Mouse (Mus musculus): ENCODE measurements at regions not wholly inside any gene's neighbourhood (a gene's known extent, or its start where the extent isn't known, plus 50 kb on each side); places are given as distances from the start of the nearest gene placed in this dataset.

- TF ChIP-seq CTCF (IDR thresholded peaks at IDR 0.05; ENCODE audit: control insufficient read depth, insufficient read depth, insufficient read length) = no peak
- no peak for TF ChIP-seq USF1 (IDR thresholded peaks at IDR 0.05; ENCODE audit: low read depth)
- no peak for TF ChIP-seq MYOD1 (IDR thresholded peaks at IDR 0.05; ENCODE audit: control insufficient read depth, insufficient read length, low read depth)
- TF ChIP-seq MAX (IDR thresholded peaks at IDR 0.05) = no peak
- no peak for TF ChIP-seq CEBPB (IDR thresholded peaks at IDR 0.05; ENCODE audit: low read depth)
These were observed 200.6 kb downstream of the D3Ertd751e start for GRCm38 (mm10) chr3:41942964-41943363.

All from C2C12 (cell line).